Mouse (Mus musculus): ENCODE measurements around the gene Slc22a20.

Gene Slc22a20

DNA sequence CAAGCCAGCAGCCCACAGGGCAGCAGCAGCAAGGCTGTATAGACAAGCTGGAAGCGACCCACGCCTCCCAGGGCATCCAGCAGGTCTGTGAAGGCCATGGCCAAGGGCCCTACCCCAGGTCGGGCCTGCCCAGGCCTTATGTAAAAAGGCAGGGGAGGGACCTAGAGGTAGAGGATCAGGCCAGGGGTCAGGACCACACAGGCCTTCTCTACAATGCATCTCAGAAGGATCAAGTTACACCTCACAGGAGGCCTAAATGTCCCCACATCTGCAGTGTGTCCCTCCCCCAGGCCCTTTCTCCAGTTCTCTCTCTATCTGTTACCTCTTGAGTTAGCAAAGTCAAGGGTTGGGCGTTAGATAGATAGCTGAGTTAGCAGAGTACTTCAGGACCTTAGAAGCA is at the start of gene Slc22a20:
TSS of gene Slc22a20 (minus strand) at position 101 of the 400 bp plus-strand sequence.
- no peak for DNase-seq (ENCODE audit: low read depth, low spot score)

- DNase-seq (ENCODE audit: low read depth, low spot score), result no peak
Observed at GRCm38 (mm10) chr19:6030520-6031280, 44.8 kb upstream of the Slc22a20 start.

- DNase-seq (ENCODE audit: low read depth, low spot score), result no peak
Observed at GRCm38 (mm10) chr19:6029426-6029825, 43.5 kb upstream of the Slc22a20 start.

DNA sequence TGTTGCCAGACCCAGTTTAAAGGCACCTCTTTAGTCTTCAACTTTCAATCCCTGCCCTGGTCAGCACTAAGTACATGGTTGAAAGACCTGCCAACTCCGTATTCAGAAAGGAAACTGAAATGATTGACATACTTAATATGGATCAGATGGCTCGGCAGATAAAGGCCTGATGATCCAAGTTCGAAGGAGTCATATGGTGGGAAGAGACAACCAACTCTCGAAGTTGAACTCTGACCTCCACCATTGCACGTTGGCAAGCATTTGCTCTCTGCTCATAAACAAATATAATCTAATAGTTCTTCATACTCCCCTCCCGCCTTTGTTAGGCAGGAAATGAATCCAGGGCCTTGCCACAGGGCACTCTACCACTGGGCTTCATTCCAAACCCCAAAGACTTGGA is 43.0 kb upstream of the Slc22a20 start:
- DNase-seq (ENCODE audit: low read depth, low spot score), result no peak

- DNase-seq (ENCODE audit: low read depth, low spot score), result no peak
Observed at GRCm38 (mm10) chr19:6023930-6024329, 38.0 kb upstream of the Slc22a20 start.

GRCm38 (mm10) chr19:6023059-6023458 is 37.1 kb upstream of the Slc22a20 start:
- DNase-seq (ENCODE audit: low read depth, low spot score), result no peak

- DNase-seq (ENCODE audit: low read depth, low spot score), result no peak
Observed at GRCm38 (mm10) chr19:6020276-6020675, 34.3 kb upstream of the Slc22a20 start.

DNA sequence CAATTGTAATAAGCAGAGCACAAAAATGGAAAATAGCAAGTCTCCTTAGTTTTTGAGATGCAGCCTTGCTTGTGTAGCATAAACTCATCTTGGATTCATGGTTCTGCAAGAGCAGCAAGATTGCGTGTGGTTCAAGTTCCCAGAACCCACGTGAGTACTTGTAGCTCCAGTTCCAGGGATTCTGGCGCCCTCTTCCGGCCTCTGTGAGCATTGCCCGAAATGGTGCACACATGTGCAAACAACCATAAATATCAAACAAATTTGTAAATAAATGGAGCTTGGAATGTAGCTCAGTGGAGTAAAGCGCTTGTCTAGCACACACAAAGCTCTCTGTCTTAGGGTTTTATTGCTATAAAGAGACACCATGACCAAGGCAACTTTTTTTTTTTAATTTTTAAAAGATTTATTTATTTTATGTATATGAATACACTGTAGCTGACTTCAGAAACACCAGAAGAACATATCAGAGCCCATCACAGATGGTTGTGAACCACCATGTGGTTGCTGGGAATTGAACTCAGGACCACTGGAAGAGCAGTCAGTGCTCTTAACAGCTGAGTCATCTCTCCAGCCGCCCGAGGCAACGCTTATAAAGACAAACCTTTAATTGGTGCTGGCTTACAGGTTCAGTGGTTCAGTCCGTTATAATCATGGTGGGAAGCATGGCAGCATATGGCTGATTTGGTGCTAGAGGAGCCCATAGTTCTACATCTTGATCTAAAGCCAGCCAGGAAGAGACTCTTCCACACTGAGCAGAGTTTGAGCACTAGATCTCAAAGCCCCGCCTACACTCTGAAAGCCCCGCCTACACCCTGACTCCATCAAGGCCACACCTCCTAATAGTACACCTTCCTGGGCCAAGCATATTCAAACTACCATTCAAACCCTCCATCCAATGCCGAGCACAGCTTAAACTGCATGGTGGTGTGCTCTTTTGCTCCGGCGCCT is 32.5 kb upstream of the Slc22a20 start:
- peak; percentile 90 for DNase-seq (ENCODE audit: low read depth, low spot score)

DNA sequence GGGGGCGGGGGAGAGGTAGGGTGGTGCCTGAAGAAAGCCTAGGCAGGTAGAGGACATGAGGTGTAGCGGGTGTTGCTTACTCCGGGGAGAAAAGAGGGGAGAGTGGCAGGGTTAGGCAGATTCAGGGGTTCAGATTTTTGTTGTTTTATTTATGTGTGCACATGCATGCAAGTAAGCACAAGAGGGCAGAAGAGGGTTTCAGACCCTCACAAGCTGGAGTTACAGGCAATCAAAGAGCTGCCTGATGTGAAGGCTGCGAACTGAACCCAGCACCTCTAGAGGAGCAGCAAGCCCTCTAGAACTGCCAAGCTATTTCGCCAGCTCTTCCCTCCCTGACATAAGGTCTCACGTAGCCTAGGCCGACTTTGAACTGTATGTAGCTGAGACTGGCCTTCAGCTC is 30.6 kb upstream of the Slc22a20 start:
- no peak for DNase-seq (ENCODE audit: low read depth, low spot score)

- peak; percentile 71 for DNase-seq (ENCODE audit: low read depth, low spot score)
Observed at GRCm38 (mm10) chr19:6015511-6016315, 29.8 kb upstream of the Slc22a20 start, which contains the start of gene Capn1. TSS of gene Capn1 (minus strand) at chr19:6015897.

- DNase-seq (ENCODE audit: low read depth, low spot score), result peak; percentile 41
Observed at GRCm38 (mm10) chr19:6014991-6015510, 29.1 kb upstream of the Slc22a20 start.

- DNase-seq (ENCODE audit: low read depth, low spot score), result no peak
Observed at GRCm38 (mm10) chr19:6013691-6014090, 27.7 kb upstream of the Slc22a20 start.

- DNase-seq (ENCODE audit: low read depth, low spot score), result no peak
Observed at GRCm38 (mm10) chr19:6009137-6009536, 23.2 kb upstream of the Slc22a20 start.

- no peak for DNase-seq (ENCODE audit: low read depth, low spot score)
Observed at GRCm38 (mm10) chr19:6007013-6007412, 21.1 kb upstream of the Slc22a20 start.

GRCm38 (mm10) chr19:6005541-6005940 is 19.6 kb upstream of the Slc22a20 start:
- DNase-seq (ENCODE audit: low read depth, low spot score), result no peak

- DNase-seq (ENCODE audit: low read depth, low spot score), result no peak
Observed at GRCm38 (mm10) chr19:5999969-6000368, 14.0 kb upstream of the Slc22a20 start.

GRCm38 (mm10) chr19:5998180-5998579 is 12.2 kb upstream of the Slc22a20 start:
- no peak for DNase-seq (ENCODE audit: low read depth, low spot score)

- no peak for DNase-seq (ENCODE audit: low read depth, low spot score)
Observed at GRCm38 (mm10) chr19:5994711-5995110, 8.8 kb upstream of the Slc22a20 start.

DNA sequence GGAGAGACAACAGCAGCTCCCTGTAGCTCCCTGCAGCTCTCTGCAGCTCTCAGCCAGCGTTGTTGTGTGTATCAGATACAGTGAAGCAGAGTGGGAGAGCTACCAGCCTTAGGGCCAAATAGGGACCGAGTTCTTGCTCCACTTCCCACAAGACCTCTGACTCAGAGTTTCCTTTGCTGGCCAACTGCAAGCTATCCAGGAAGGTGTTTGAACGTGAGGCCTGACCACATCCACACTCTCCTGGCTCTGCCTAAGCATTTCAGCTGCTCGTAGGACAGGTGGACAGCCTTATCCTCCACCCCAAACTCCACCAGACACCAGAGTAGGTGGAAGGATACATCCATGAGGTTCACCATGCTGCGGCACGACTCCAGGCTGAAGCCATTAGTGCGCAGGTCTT is 6.1 kb upstream of the Slc22a20 start:
- no peak for DNase-seq (ENCODE audit: low read depth, low spot score)

DNA sequence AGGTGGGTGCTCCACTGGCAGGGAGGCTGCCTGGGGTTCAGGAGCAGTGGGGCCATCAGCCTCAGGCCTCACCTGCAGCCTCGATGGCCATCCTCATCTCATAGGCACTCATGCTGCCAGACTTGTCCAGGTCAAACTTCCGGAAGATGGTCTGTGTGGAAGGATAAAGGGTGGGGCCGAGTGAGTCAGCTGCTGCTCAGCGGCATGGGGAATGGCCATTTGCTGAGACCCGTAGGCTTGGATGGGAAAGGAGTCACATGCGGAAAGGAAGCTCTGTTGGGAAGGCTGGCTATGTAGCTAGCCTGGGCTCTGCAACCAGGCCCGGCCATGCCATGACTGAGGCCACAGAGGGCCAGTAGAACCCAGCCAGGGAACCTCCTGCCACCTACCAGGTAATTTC is 5.5 kb upstream of the Slc22a20 start:
- no peak for DNase-seq (ENCODE audit: low read depth, low spot score)

- no peak for DNase-seq (ENCODE audit: low read depth, low spot score)
Observed at GRCm38 (mm10) chr19:5990921-5991320, 5.0 kb upstream of the Slc22a20 start.

Measured in mesoderm, embryonic 11.5 days (tissue).